Mouse (Mus musculus) MEL (cell line): Measurements from ENCODE around the gene Wars2. TPM values are rescaled to one million over a fixed set of nuclear protein-coding genes. Genes with fewer than 3 reads are reported as not detected.

Experiments used
- DNase-seq: peaks from one replicate; pipeline ENCODE4 v3.0.0; 2011; ENCODE audit warnings: low read depth, low spot score
- H3K27ac ChIP-seq: 2 replicates; pipeline ENCODE4 v1.5.1; 2012; ENCODE audit warnings: low read depth, mild to moderate bottlenecking, control low read depth, low read length, moderate library complexity; ENCODE audit not compliant: control insufficient read depth
- H3K27me3 ChIP-seq, 2 experiments: fragments of 150-350 bp in 1 of 2; sonication (generic) in 1 of 2; 2 replicates each; pipeline ENCODE4 v1.6.1; 2012; ENCODE audit warnings: low read length in 2 of 2, mild to moderate bottlenecking in 2 of 2, improper control_type of control experiment in 1 of 2, moderate library complexity in 1 of 2; ENCODE audit not compliant: insufficient read depth in 2 of 2, control insufficient read depth in 1 of 2
- H3K36me3 ChIP-seq, 2 experiments: 2 replicates each; pipeline ENCODE4 v1.6.1; 2012 to 2014; ENCODE audit warnings: low read length in 2 of 2, improper control_type of control experiment in 1 of 2, inconsistent platforms in 1 of 2, mild to moderate bottlenecking in 1 of 2; ENCODE audit not compliant: insufficient read depth in 2 of 2, control insufficient read depth in 1 of 2
- H3K4me1 ChIP-seq, 2 experiments: fragments of 150-350 bp in 1 of 2; sonication (generic) in 1 of 2; 2 replicates each; pipeline ENCODE4 v1.6.1; 2012; ENCODE audit warnings: low read length in 2 of 2, improper control_type of control experiment in 1 of 2, mild to moderate bottlenecking in 1 of 2; ENCODE audit not compliant: insufficient read depth in 2 of 2, control insufficient read depth in 1 of 2
- H3K4me3 ChIP-seq, 2 experiments: fragments of 150-350 bp in 1 of 2; sonication (generic) in 1 of 2; 2 replicates each; pipeline ENCODE4 v1.5.1; 2012; ENCODE audit warnings: low read depth in 2 of 2, low read length in 2 of 2, mild to moderate bottlenecking in 2 of 2, moderate library complexity in 2 of 2, control low read depth in 1 of 2, improper control_type of control experiment in 1 of 2; ENCODE audit not compliant: control insufficient read depth in 1 of 2, insufficient read depth in 1 of 2
- H3K79me2 ChIP-seq: 2 replicates; pipeline ENCODE4 v1.6.1; 2012; ENCODE audit warnings: mild to moderate bottlenecking, low read length, moderate library complexity; ENCODE audit not compliant: control insufficient read depth, poor library complexity, insufficient read depth
- H3K9ac ChIP-seq: 2 replicates; pipeline ENCODE4 v1.6.1; 2012; ENCODE audit warnings: low read depth, mild to moderate bottlenecking, control low read depth, low read length, moderate library complexity; ENCODE audit not compliant: control insufficient read depth, poor library complexity, severe bottlenecking
- H3K9me3 ChIP-seq: fragments of 150-350 bp; sonication (generic); replicated peaks from 2 replicates; pipeline ENCODE4 v1.6.1; 2012; ENCODE audit warnings: mild to moderate bottlenecking, low read length, improper control_type of control experiment, moderate library complexity; ENCODE audit not compliant: insufficient read depth
- BHLHE40 ChIP-seq: IDR thresholded peaks from 2 replicates; pipeline ENCODE4 v1.6.1; 2012; ENCODE audit warnings: low read depth, mild to moderate bottlenecking, inconsistent platforms, low read length, improper control_type of control experiment, borderline replicate concordance
- CHD1 ChIP-seq: IDR thresholded peaks from 2 replicates; pipeline ENCODE4 v1.6.1; 2012; ENCODE audit warnings: low read depth, mild to moderate bottlenecking, inconsistent platforms, low read length, improper control_type of control experiment
- E2F4 ChIP-seq: IDR thresholded peaks from 2 replicates; pipeline ENCODE4 v1.6.1; 2011; ENCODE audit warnings: low read depth, low read length, improper control_type of control experiment, borderline replicate concordance
- EP300 ChIP-seq, 2 experiments: IDR thresholded peaks; 2 replicates each; pipeline ENCODE4 v1.6.1; 2011; ENCODE audit warnings: improper control_type of control experiment in 2 of 2, low read length in 2 of 2, low read depth in 1 of 2, mild to moderate bottlenecking in 1 of 2
- ETS1 ChIP-seq: IDR thresholded peaks from 2 replicates; pipeline ENCODE4 v1.6.1; 2012; ENCODE audit warnings: low read depth, mild to moderate bottlenecking, inconsistent platforms, low read length, improper control_type of control experiment, moderate library complexity
- KAT2A ChIP-seq: conservative IDR thresholded peaks from 2 replicates; pipeline ENCODE4 v1.6.1; 2012; ENCODE audit warnings: low read depth, low read length, improper control_type of control experiment, inconsistent platforms
- MAX ChIP-seq: IDR thresholded peaks from 2 replicates; pipeline ENCODE4 v1.6.1; 2011; ENCODE audit warnings: low read length, improper control_type of control experiment
- MAZ ChIP-seq: IDR thresholded peaks from 2 replicates; pipeline ENCODE4 v1.6.1; 2012; ENCODE audit warnings: low read depth, mild to moderate bottlenecking, inconsistent platforms, low read length, improper control_type of control experiment
- MEF2A ChIP-seq: IDR thresholded peaks from 2 replicates; pipeline ENCODE4 v1.6.1; 2014; ENCODE audit warnings: low read depth, mild to moderate bottlenecking, inconsistent platforms, low read length, improper control_type of control experiment; ENCODE audit not compliant: poor library complexity, insufficient replicate concordance, severe bottlenecking; ENCODE audit errors: extremely low read depth
- MXI1 ChIP-seq: IDR thresholded peaks from 2 replicates; pipeline ENCODE4 v1.6.1; 2011; ENCODE audit warnings: mild to moderate bottlenecking, low read depth, low read length, improper control_type of control experiment
- MYB ChIP-seq: IDR thresholded peaks from 2 replicates; pipeline ENCODE4 v1.6.1; 2011; ENCODE audit warnings: mild to moderate bottlenecking, low read depth, low read length, improper control_type of control experiment
- MYC ChIP-seq: IDR thresholded peaks from 2 replicates; pipeline ENCODE4 v1.6.1; 2011; ENCODE audit warnings: low read depth, mild to moderate bottlenecking, low read length, improper control_type of control experiment, moderate library complexity
- NELFE ChIP-seq: IDR thresholded peaks from 2 replicates; pipeline ENCODE4 v1.6.1; 2011; ENCODE audit warnings: low read depth, low read length, improper control_type of control experiment
- NRF1 ChIP-seq: IDR thresholded peaks from 2 replicates; pipeline ENCODE4 v1.6.1; 2014; ENCODE audit warnings: low read depth, mild to moderate bottlenecking, inconsistent platforms, low read length, improper control_type of control experiment, moderate library complexity; ENCODE audit not compliant: poor library complexity, insufficient read depth, severe bottlenecking
- POLR2A ChIP-seq, 2 experiments: IDR thresholded peaks; 2 replicates each; pipeline ENCODE4 v1.6.1; 2011 to 2012; ENCODE audit warnings: low read length in 2 of 2, mild to moderate bottlenecking in 2 of 2, control low read depth in 1 of 2, improper control_type of control experiment in 1 of 2, low read depth in 1 of 2, moderate library complexity in 1 of 2; ENCODE audit not compliant: control insufficient read depth in 1 of 2, insufficient read depth in 1 of 2, poor library complexity in 1 of 2
- POLR2AphosphoS2 ChIP-seq: IDR thresholded peaks from 2 replicates; pipeline ENCODE4 v1.6.1; 2011; ENCODE audit warnings: low read length, improper control_type of control experiment
- RAD21 ChIP-seq: IDR thresholded peaks from 2 replicates; pipeline ENCODE4 v1.6.1; 2011; ENCODE audit warnings: mild to moderate bottlenecking, low read depth, low read length, improper control_type of control experiment
- RCOR1 ChIP-seq: IDR thresholded peaks from 2 replicates; pipeline ENCODE4 v1.6.1; 2012; ENCODE audit warnings: low read depth, mild to moderate bottlenecking, inconsistent platforms, low read length, improper control_type of control experiment
- TAL1 ChIP-seq: IDR thresholded peaks from 2 replicates; pipeline ENCODE4 v1.6.1; 2012; ENCODE audit warnings: mild to moderate bottlenecking, inconsistent platforms, low read length, moderate library complexity, mixed read lengths
- TBP ChIP-seq: IDR thresholded peaks from 2 replicates; pipeline ENCODE4 v1.8.0; 2011; ENCODE audit warnings: low read depth, low read length, improper control_type of control experiment
- USF1 ChIP-seq: IDR thresholded peaks from 2 replicates; pipeline ENCODE4 v1.6.1; 2014; ENCODE audit warnings: low read depth, mild to moderate bottlenecking, inconsistent platforms, low read length, improper control_type of control experiment, moderate library complexity
- ZMIZ1 ChIP-seq: IDR thresholded peaks from 2 replicates; pipeline ENCODE4 v1.6.1; 2012; ENCODE audit warnings: low read depth, mild to moderate bottlenecking, inconsistent platforms, low read length, improper control_type of control experiment, moderate library complexity
- ZNF384 ChIP-seq: IDR thresholded peaks from 2 replicates; pipeline ENCODE4 v1.6.1; 2012; ENCODE audit warnings: low read depth, mild to moderate bottlenecking, inconsistent platforms, low read length, improper control_type of control experiment
- polyA plus RNA-seq, 2 experiments: library from polyadenylated mRNA; stranded (reverse) in 1 of 2; unstranded in 1 of 2; fragments of >175 nt in 1 of 2; fragments of >200 nt in 1 of 2; gene quantifications; 2 replicates each; pipeline versions ENCODE4 v1.2.1 to v1.2.4; 2012; ENCODE audit warnings: low replicate concordance in 2 of 2, low read depth in 1 of 2; ENCODE audit not compliant: insufficient read length in 2 of 2, insufficient read depth in 1 of 2, missing spikeins in 1 of 2
- total RNA-seq: library from RNA; depleted of rRNA; stranded (reverse); fragments of 300-350 nt; gene quantifications from 2 replicates; pipeline ENCODE4 v1.2.3, GENCODE M21; 2012

Gene Wars2
- total and polyA plus RNA-seq, 3 experiments: 8.8 to 11.4 TPM; not detected in 1

DNA sequence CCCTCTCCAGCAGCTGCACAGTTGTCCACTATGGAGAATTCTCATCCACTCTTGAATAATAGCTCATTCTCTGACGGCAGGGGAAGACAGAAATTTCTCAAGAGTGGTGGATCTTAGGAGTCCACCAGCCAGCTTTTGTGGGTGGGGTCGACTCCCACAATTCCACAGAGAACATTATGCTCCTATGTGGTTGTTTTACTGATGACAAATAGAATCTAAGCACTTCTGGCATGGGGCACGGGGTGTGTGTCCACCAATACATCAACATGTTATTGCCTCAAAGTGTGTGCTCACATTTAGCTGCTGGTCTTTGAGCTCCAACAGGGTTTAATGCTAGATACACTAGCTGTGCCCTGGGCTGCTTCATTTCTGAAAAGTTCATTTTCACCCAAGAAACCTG is 105.8 kb downstream of the Wars2 start:
- H3K27me3 ChIP-seq: no peaks in the 10 kb centered on the region; a peak in 1 of 4 replicates

GRCm38 (mm10) chr3:99247586-99247985 is 106.7 kb downstream of the Wars2 start:
- H3K27ac ChIP-seq: no peak overlapping the region
- H3K9me3 ChIP-seq: no peaks in the 10 kb centered on the region
- no peak for DNase-seq
- no peaks in the 10 kb centered on the region; a peak in 1 of 4 replicates for H3K27me3 ChIP-seq
- H3K9ac ChIP-seq: no peak overlapping the region
- H3K79me2 ChIP-seq: no peaks in the 10 kb centered on the region
- TF ChIP-seq RAD21 (no peak), MEF2A (no peak), MAZ (no peak), RCOR1 (no peak), BHLHE40 (no peak), ETS1 (no peak), POLR2A (IDR thresholded peaks at IDR 0.05; ENCODE audit: control insufficient read depth in 1 of 2, insufficient read depth in 1 of 2, low read depth in 1 of 2, low read length in 2 of 2, poor library complexity in 1 of 2) (no peak), CHD1 (no peak), MYC (no peak), EP300 (IDR thresholded peaks at IDR 0.05; ENCODE audit: low read depth in 1 of 2, low read length in 2 of 2) (no peak), E2F4 (no peak), MAX (no peak), MYB (no peak), ZMIZ1 (no peak), TAL1 (no peak), NRF1 (no peak), TBP (no peak), NELFE (no peak), USF1 (no peak), KAT2A (no peak)
- H3K4me1 ChIP-seq: no peaks in the 10 kb centered on the region
- H3K4me3 ChIP-seq: no peak overlapping the region
- H3K36me3 ChIP-seq: no peaks in the 10 kb centered on the region

More for the DNA sequence above, 105.8 kb downstream of the Wars2 start:
- Histone ChIP-seq H3K4me1 (no peaks in the 10 kb centered on the region), H3K4me3 (no peak overlapping the region), H3K9ac (no peak overlapping the region), H3K9me3 (no peaks in the 10 kb centered on the region), H3K27ac (no peak overlapping the region), H3K36me3 (no peaks in the 10 kb centered on the region), H3K79me2 (no peaks in the 10 kb centered on the region)
- DNase-seq: no peak
- TF ChIP-seq MXI1 (no peak), MEF2A (no peak), MYB (no peak), RAD21 (no peak), MAZ (no peak), ETS1 (no peak), KAT2A (no peak), CHD1 (no peak), POLR2AphosphoS2 (no peak), ZNF384 (no peak), E2F4 (no peak), NELFE (no peak)
